Mouse (Mus musculus) liver, embryonic 14 days (tissue): Measurements from ENCODE around the gene Gm11756. TPM values are rescaled to one million over a fixed set of nuclear protein-coding genes. Genes with fewer than 3 reads are reported as not detected.

Experiments
- polyA plus RNA-seq: library from polyadenylated mRNA; depleted of rRNA; stranded (reverse); fragments of >200 nt; gene quantifications from 2 replicates; pipeline ENCODE4 v1.2.3, GENCODE M21; 2012; rRNA removed

Gene Gm11756
- not detected in 2 replicates for polyA plus RNA-seq

DNA sequence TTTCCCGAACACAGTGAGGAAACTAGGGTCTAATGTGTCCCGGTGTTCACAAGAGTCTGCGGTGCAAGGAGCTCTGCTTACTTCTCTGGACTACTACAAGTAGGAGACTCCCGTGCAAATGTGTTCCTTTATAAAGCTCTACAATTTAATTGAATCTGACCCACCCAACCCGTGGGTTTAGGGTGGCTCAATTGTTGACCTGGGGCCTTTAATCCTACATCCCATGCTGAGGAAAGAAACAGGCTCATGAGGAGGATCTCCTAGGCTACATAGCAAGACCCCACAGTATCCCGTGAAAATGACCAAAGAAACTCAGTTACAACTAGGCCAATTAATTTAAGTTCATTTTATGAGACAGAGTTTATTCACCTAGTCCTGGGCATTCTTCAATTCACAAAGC, at the start of gene Gm11756:
TSS of gene Gm11756 (minus strand) at position 101 of the 400 bp plus-strand sequence.

DNA sequence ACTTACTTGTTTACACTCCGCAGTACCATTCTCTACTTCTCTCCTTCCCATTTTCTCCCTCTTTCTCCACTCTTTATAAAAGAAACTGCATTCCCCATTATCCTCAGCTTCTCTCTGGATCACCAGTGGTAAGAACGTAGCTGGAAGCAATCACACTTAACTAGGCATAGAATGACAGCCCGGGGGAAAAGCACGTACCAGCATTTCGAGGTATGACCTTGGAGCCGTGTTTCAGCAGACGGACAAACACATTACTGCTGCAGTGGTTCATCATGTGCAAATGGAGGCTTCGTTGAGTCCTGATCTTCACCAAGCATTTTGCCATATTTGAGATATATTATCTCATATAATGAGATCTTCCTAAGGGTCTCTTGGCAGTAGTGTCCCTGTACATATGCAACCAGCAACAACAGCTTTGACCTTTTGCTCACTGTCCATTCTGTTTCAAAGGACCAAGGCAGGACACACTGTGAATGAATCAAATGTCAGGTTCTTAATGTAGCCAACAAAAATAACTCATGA, 29.9 kb upstream of the Gm11756 start, which contains the start of gene 2310002L09Rik:
TSS of gene 2310002L09Rik (minus strand) at position 472 of the 522 bp plus-strand sequence.

DNA sequence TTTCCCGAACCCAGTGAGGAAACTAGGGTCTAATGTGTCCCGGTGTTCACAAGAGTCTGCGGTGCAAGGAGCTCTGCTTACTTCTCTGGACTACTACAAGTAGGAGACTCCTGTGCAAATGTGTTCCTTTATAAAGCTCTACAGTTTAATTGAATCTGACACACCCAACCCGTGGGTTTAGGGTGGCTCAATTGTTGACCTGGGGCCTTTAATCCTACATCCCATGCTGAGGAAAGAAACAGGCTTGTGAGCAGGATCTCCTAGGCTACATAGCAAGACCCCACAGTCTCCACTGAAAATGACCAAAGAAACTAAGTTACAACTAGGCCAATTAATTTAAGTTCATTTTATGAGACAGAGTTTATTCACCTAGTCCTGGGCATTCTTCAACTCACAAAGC, 14.7 kb downstream of the Gm11756 start, which contains the start of gene Gm13871:
TSS of gene Gm13871 (minus strand) at position 101 of the 400 bp plus-strand sequence.

DNA sequence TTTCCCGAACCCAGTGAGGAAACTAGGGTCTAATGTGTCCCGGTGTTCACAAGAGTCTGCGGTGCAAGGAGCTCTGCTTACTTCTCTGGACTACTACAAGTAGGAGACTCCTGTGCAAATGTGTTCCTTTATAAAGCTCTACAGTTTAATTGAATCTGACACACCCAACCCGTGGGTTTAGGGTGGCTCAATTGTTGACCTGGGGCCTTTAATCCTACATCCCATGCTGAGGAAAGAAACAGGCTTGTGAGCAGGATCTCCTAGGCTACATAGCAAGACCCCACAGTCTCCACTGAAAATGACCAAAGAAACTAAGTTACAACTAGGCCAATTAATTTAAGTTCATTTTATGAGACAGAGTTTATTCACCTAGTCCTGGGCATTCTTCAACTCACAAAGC, 29.5 kb downstream of the Gm11756 start, which contains the start of gene Gm11757:
TSS of gene Gm11757 (minus strand) at position 101 of the 400 bp plus-strand sequence.

DNA sequence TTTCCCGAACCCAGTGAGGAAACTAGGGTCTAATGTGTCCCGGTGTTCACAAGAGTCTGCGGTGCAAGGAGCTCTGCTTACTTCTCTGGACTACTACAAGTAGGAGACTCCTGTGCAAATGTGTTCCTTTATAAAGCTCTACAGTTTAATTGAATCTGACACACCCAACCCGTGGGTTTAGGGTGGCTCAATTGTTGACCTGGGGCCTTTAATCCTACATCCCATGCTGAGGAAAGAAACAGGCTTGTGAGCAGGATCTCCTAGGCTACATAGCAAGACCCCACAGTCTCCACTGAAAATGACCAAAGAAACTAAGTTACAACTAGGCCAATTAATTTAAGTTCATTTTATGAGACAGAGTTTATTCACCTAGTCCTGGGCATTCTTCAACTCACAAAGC, 44.4 kb downstream of the Gm11756 start, which contains the start of gene Gm11758:
TSS of gene Gm11758 (minus strand) at position 101 of the 400 bp plus-strand sequence.

Other genes with a start within 250 kb of the Gm11756 start
- gene Gm428, start 237.2 kb downstream of the Gm11756 start, polyA plus RNA-seq = not detected in 2 replicates
- gene Rasef, start 129.8 kb downstream of the Gm11756 start, polyA plus RNA-seq = under 0.01 and 0.01 TPM in 2 replicates
- gene Gm11758, start 44.5 kb downstream of the Gm11756 start, polyA plus RNA-seq = not detected in 2 replicates
- not detected in 2 replicates for gene Gm11757, start 29.6 kb downstream of the Gm11756 start, polyA plus RNA-seq
- not detected in 2 replicates for gene Gm13871, start 14.8 kb downstream of the Gm11756 start, polyA plus RNA-seq
- 0.09 TPM in 1 of 2 replicates, not detected in the other for gene 2310002L09Rik, start 30.1 kb upstream of the Gm11756 start, polyA plus RNA-seq
- gene Frmd3, start 92.7 kb upstream of the Gm11756 start, polyA plus RNA-seq = 0.02 TPM in 2 replicates